Mouse (Mus musculus) layer of hippocampus, adult 8-10 months (tissue): Measurements from ENCODE around the gene Fkbp6. TPM values are rescaled to one million over a fixed set of nuclear protein-coding genes. Genes with fewer than 3 reads are reported as not detected.

Experiments used
- DNase-seq, 2 experiments: peaks; one replicate each; pipeline ENCODE4 v3.0.0; 2022; ENCODE audit warnings: low spot score in 2 of 2
- total RNA-seq, 4 experiments: library from RNA; stranded (reverse); gene quantifications; 2 replicates each; pipeline ENCODE4 v1.2.4; 2022

The Fkbp6 gene
- total RNA-seq, 4 experiments from 2014 or later: 0.25 to 0.80 (median 0.61) TPM; not detected in 1

DNA sequence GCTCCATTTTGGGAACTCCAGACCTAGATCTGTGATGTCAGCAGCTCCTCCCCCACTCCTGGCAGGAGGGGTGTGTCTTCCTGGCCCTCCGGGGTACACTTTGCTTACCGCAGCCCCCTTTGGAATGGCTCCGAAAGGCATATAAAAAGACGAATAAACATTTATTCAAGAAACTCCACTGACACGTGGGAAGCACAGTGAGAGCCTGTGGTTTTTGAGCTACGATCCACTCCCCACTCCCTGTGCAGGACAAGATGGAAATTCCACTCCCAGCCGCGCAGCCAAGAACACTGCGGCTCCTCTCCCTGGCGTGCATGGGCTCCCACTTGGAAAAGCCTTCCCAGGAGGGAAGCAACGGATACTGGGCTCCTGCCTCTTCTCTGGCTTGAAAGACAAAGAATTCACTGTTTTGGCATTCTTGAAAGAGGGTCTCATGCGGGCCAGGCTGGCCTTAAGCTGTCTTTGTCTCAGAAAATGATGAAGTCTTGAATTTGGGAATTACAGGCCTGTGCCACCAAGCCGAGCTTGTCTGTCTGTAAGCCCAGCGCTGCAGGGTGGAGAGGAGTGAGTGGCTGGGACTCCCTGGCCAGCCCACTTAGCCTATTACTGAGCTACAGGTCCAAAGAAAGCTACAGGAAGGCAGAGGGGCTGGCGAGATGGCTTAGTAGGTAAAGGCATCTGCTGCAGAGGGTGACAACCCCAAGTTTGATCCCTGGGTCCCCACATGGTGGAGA lies 75.0 kb downstream of the Fkbp6 start:
- no peak for DNase-seq

DNA sequence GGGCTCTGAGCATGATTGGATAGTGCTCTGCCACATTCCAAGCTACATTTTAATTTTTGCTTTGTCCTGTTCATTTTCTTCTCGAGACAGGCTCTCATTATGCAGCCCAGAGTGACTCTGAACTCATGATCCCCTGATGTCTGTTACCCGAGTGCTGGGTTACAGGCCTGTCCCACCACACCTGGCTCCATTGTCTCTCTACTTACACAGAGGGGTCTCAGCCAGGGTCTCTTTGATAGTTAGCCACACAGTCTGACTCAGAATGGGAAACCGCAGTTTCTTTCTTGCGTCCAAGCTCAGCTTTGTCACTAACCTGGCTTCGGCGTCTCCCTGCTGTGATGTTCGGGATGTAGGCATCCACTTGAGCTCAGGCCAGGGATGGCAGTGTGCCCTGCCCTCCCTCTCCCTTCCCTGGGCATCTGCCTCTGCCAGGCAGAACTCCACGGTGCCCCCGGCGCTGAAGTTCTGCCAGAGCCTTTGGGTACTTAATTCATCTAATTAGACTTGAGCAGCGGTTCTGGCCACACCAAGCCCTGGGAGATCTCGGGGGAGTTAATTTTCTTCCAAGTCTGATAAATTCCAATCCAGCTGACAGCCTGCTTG lies 78.2 kb downstream of the Fkbp6 start:
- peak; percentile 52 to 67 for DNase-seq

DNA sequence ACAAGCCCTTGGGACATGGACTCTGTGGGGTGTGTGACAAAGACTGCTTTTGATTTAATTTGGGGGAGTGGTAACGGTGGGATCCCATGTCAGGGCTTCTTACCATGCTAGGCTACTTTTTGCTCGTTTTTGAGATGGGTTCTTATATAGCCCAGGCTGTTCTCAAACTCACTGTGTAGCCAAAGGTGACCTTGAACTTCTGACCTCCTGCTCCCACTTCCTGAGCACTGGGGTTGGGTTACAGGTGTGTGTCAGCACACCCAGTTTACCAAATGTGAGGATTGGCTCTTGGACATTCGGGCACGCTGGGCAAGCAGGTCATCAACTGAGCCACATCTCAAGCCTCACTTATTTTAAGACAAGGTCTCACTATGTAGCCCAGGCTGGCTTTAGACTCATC lies 79.5 kb downstream of the Fkbp6 start:
- no peak for DNase-seq

DNA sequence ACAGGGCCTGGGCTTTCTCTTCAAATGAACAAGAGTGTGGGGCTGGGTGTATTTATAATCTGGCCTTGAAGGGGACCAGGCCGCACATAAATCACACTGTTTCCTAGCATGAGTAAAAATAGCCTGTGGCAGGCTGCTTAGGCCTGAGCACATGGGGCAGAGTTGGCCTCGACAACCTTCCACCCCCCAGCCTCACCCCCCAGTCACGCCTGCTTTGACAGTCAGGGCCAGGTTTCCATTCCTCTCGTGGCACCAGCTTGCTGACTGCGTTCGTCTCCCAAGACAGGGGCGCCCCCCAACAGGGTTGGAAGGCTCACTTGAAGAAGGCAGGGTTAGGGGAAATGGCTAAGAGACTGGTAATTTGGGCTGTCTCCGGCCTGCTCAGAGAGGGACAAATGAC lies 80.4 kb downstream of the Fkbp6 start:
- DNase-seq: no peak

DNA sequence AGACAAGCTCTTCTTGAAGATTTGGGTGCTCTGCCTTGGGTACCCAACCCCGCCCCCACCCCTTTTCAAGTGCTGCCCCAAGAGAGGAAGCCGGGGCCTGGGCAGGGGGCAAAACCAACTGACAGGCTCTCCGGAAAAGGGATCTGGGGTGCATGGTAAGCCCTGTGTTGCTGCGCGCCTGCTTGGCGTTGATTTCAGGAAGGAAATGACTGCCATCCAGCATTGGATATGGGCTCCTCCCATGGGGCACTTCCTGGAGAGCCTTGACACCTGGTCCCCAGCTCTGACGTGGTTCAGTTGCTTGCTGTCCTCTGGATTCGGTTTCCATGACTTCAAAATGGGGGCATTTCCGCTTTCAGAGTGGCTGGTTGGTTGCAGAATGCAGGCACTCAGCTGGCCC lies 85.3 kb downstream of the Fkbp6 start:
- DNase-seq: no peak

DNA sequence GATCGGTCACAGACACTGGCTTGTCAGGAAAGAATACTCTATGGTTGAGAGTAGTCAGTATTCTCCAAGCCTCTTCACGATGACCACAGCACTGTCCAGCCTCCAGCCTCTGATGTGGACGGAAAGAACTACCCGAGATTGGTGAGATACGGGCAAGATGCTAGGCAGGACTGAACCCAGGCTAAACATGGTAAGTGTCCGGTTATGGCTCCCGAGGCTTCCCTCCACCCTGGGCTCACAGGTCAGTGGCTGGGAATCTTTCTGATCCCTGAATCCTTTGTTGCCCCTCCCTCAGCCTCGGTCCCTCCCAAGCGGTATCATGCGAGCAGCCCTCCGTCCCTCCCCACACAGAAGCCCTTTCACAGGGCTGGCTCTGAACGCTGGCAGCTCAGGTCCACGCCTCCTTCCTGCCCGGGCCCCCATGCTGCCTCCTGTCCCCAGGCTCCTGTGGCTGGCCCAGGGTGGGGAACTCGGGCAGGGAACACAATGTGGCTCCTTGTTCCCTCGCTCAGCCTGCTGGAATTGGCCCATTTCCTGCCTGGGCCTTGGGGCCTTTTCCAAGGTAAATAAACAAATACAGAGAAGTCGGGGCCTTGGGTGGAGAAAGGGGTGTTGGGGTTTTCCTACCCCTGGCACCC lies 85.9 kb downstream of the Fkbp6 start:
- peak; percentile 50 to 71 for DNase-seq

DNA sequence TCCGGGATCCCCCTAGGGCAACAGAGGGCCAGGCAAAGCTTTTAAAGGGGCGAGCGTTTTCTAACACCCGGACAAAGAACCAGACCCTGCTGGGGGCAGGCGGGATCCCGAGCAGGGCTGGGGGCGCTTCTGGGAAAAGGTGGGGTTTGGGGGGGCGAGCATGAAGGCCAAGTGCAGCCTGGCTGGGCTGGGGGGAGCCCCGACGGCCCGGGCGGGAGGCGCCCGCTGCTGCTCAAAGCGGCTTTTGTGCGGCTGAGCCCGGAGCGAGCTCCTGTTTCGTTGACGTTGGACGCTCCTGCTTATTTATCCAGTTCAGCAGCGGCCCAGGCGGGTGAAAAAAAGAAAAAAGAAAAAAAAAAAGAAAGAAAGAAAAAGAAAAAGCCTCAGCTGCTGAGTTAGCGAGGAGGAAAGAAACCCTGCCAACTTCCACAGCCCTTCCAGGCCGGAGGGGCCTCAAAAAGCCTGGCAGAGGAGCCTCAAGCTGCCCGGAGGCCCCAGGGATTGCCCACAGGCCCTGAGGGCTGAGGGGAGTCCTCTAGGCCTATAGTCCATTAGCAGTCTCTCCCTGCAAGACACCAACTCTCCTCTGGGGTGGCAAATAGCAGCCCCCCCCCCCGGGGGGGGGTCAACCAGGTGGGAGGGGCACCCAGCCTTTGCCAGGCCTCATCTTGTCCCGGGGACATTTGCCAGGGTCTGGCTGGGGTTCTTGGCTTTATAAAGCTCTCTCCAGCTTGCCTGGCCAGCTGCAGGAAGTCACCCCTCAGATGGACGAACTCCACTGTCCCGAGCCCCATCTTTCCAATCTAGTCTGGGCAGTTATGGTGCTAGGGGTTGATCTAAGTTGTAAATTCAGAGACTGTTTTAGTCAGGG lies 91.3 kb downstream of the Fkbp6 start:
- no peak for DNase-seq

DNA sequence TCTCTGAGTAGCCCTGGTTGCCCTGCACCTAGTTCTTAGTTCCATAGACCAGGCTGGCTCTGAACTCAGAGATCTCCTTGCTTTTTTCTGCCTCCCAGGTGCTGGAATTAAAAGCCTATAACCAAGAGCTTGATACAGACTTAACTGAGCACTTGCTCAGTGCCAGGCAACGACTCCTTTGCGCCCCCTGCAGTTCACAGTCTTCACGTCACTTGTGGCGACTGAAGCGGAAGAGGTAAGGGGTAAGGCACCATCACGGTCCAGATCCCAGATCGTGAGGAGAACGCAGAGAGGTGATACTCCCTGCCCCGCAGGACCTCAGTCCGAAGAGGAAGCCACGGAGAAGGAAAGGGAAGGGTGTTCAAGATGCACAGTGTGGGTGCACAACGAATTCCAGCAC lies 92.3 kb downstream of the Fkbp6 start:
- no peak for DNase-seq

DNA sequence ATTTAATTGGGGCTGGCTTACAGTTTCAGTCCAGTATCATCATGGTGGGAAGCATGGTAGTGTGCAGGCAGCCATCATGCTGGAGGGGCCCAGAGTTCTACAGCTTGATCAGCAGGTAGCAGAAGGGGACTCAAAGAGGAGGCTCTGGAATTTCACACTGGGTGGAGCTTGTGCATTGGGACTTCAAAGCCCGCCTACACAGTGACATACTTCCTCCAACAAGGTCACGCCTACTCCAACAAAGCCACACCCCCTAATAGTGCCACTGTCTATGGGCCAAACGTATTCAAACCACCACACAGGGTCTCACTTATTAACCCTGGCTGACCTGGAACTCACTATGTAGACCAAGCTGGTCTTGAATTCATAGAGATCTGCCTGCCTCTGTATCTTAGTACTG lies 93.7 kb downstream of the Fkbp6 start:
- DNase-seq: no peak

DNA sequence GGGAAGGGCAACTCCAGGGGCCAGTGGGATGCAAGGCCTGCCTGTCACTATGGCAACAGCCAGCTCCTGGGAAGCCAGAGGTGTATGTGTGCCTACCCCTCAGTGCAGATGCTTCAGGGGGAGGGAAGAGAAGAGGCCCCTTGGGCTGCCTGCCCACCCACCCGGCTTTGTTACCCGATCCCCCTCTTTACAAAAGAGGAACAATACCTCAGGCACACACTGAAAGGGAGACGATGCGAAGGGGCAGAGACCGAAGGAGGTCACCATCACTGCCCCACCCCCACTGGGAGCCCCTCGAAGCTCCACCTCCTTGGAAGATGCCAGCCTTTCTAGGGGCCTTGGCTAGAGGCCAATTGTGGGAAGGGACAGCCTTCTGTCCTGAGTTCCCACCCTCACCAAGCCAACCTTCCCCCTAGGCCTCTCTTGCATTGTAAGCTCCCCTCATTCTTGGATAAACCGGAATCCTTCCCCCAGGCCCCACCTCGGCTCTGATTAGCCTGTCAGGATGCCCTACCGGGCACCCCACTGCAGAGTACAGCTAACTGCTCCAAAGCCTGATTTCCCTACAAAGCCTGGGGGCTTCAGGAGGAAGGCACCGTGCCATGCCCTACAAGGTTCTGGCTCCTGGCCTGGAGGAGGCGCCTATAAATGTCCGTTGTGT lies 96.0 kb downstream of the Fkbp6 start:
- DNase-seq: no peak

DNA sequence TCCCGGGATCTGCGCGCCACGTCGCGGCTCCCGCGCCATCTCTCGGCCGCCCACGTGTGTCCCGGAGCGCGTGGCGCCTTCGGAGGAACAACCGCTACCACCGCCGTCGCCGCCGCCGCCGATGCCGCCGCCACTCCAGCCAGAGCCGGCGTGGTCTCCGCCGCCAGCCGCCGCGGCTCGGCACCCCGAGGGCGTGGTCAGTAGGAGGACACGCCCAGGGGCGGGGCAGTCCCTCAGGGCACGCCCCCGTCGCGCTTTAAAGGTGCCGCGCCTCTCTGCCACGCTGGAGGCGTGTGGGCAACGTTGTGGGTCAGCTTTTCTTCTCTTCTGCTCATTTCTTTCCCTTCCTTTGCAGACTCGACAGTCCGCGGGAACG lies 98.8 kb downstream of the Fkbp6 start, which contains the start of gene Fzd9:
Gene Fzd9, minus strand, starts transcription at position 152 of the 376 bp plus-strand sequence.
- DNase-seq: peak; percentile 47 to 75

DNA sequence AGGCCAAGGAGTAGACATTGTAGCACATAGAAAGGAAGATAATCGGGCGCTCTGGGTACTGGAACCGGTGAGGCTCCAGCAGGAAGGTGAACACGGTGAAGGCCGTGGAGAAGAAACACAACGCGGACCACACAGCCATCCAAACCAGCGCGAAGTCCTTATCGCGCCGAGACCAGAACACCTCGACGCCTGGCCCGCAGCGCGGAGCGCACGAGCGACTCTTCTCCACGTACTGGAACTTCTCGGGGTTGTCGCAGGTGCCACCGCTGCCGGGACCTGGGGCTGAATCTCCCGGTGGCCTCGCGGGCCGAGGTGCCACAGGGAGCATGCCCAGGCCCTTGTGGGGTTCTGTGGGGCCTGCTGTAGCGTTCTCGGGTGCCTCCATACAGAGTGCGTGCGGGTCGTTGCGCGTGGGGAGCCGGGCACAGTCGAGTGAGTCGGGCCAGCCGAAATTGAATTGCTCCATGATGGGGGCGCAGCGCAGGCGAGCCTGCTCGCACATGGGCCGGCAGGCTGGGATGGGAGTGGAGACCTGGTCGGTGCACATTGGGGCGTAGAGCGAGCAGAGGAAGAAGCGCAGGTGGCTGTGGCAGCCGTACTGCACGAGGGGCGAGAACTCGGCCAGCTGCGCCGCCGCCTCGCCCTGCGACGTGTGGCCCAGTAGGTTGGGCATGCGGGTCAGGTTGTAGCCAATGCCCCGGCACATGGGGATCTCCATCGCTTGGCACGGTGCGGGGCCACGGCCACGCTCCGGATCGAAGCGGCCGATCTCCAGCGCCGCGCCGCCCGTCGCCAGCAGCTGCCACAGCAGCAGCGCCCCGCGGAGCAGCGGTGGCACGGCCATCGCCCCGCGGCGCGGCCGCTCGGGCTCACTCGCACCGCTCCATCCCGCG lies 99.4 kb downstream of the Fkbp6 start:
- DNase-seq: no peak

DNA sequence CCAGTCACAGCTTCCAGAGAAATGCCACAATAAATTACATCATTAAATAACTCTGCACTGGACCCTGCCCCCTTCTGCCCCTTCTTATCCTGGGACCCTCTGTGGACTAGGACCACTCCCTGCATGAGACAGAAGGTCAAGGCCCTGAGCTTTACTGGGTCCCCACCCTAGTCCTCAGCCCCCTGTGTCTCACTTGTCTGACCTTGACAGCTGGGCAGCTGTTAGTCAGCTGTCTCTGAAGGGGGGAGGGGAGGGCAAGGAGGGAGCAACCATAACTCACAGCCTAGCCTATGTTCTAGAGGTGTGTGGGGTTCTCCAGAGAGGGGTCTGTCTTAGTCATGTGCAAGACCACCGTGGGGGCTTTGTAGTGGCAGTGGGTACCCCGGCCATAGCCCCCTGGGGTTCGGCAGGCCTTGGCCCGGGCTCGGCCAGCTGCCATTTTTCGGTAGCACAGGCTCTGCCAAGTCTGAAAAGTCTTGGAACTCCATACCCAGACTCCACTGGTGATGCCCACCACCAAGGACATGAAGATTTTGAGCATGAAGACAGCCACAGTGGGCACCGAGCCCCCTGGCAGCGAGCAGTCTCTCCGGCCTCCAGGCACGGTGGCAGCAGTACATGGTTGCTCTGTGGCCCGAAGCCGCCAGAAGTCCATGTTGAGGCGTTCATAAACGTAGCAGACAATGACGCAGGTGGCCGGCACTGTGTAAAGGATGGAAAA lies 100.7 kb downstream of the Fkbp6 start:
- DNase-seq: no peak

DNA sequence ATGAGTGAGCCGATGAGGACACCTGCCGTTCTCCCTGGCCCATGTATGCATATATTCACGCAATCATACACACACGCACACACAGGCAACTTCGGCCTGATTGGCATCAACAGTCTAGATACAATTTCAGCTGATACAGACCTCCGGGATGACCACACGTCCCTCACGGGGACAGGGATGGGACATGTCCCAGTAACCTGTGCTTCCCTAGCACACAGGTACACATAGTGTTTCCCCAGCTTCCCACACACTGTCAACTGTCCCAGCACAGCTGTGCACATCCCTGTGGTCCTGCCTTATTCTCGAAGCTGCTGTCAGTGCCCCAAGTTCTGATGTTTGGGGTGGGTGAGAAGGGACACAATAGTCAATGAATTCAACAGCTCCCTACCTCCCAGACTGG lies 102.5 kb downstream of the Fkbp6 start:
- no peak for DNase-seq

DNA sequence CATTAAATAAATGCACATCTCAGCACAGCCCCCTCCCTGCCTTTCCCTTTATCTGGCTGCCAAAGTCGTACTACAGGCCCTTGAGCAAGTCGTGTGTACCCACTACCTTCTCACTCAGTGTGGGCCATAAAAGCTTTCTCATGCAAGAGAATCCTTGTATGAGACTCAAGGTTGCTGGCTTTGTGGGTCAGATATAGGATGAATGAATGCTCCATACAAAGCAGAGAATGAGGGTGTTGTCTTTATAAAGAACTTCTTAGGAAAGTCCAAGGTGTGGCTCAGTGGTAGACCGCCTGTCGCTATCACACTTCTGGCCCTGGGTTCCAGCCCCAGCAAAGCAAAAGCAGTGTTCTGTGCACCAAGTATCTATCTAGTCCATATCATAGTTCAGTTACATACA lies 103.3 kb downstream of the Fkbp6 start:
- no peak for DNase-seq

DNA sequence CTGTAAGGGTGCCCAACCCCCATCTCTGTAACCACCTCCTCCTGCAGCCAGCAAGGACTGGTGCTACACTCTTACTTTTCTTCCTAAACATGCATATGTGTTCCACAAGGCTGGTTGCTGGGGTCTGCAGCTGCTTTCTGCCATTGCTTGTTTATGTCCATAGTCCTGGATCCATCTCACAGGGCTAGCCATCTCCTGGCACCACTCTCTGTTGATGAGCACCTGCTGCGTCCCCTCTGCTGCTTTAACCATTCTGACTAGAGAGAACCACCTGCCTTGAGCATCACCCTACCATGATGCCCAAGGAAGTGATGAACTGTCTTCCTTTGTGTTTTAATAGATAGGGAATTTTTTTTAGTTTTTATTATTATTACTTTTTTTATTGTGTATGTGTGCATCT lies 106.7 kb downstream of the Fkbp6 start:
- DNase-seq: no peak

DNA sequence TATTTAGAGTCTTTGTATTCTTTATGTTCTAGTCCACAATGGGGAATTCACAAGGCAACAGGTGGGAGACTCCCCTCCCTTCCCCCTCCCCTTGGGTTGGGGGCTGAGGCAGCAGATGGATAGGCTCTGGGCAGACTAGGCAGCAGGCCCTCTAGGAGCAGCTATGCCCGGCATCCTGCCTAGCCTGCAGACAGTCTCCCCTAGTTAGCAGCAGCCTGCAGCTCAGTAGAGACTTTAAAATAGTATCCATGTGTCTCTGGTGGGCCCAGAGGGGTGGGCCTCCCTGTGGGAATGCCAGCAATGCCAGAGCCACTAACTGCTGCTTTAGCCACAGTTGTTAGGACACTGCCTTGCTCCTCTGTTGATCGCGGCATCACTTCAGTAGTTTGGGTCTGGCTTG lies 107.2 kb downstream of the Fkbp6 start:
- DNase-seq: no peak

DNA sequence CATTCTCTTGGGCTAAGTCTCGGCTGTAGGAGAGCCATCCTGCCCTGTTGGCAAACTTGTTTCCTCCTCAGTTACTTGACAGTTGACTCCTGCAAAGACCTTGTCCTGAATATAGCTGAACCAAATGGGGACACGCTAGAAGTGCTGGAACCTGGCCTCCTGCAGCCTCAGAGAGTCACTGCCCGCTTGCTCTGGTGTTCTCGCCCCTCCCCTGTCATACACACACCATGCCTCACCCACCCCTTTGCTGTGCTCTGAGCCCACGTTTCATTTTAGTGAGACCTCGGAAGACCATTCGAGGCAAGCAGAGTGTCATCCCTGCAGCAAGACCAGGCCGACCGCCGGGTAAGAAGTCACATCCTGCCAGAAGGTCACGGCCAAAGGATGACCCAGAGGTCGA lies 107.7 kb downstream of the Fkbp6 start:
- no peak for DNase-seq
